Mouse (Mus musculus): ENCODE measurements around the gene Faf1.

- TF ChIP-seq CTCF (conservative IDR thresholded peaks at IDR 0.05 in 1 of 2, IDR thresholded peaks at IDR 0.05 in 1 of 2; ENCODE audit: low read depth in 2 of 2, low read length in 2 of 2), result no peak
- TF ChIP-seq MAFK (IDR thresholded peaks at IDR 0.05; ENCODE audit: insufficient replicate concordance, low read length), result no peak
- no peak for TF ChIP-seq EP300 (IDR thresholded peaks at IDR 0.05; ENCODE audit: low read length)
- TF ChIP-seq E2F4 (IDR thresholded peaks at IDR 0.05; ENCODE audit: insufficient replicate concordance, low read depth, low read length), result no peak
- no peak for TF ChIP-seq MEF2A (IDR thresholded peaks at IDR 0.05; ENCODE audit: borderline replicate concordance, low read depth, low read length)
- TF ChIP-seq MYC (IDR thresholded peaks at IDR 0.05; ENCODE audit: low read depth, low read length), result no peak
These were observed 115.9 kb downstream of the Faf1 start for GRCm38 (mm10) chr4:109792331-109792730.
